In the genomic region with DNA sequence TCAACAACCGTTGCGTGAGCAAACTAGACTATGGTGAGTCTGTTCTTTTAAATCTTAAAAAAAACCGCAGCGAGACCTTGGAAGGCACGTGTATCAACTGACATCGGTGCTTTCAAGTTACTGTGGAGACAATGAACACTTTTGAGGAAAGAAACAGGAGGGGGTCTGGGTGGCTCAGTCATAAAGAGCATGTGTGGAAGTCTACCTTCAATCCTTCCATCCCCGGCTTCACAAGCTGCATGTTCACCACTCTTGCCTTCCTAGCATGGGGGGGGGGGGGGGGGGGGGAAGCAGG, we compare ENCODE assay signal across 30 mouse cellular contexts.
A peak's percentile ranks its signal among the peaks of the same experiment; 100 is the strongest.
DNase-seq lines count a peak whose midpoint lies in the region; ATAC-seq lines count a peak whose summit lies in the region.
"Had no signal": no experiment of that assay in that cellular context is flagged by ENCODE, and none has a peak within 500 bp of the region (broad histone marks: within the 10 kb centered on the region; RNA-seq: fewer than 3 reads in every experiment).

No protein-coding gene starts in this region.

- H3K36me3 ChIP-seq in forebrain, embryonic 10.5 days (replicated peaks), result no peaks in the 10 kb centered on the region
- no peaks in the 10 kb centered on the region for H3K36me3 ChIP-seq in forebrain, embryonic 15.5 days
- no peaks in the 10 kb centered on the region for H3K36me3 ChIP-seq in intestine, embryonic 14.5 days (ENCODE audit: control insufficient read depth, insufficient read depth, low read length)
- no peaks in the 10 kb centered on the region for H3K36me3 ChIP-seq in intestine, embryonic 16.5 days (ENCODE audit: control insufficient read depth, insufficient read depth, low read length)
- H3K36me3 ChIP-seq in embryonic facial prominence, embryonic 11.5 days (replicated peaks; ENCODE audit: control insufficient read depth, insufficient read depth, low read depth, low read length), result no peaks in the 10 kb centered on the region
- no peaks in the 10 kb centered on the region for H3K36me3 ChIP-seq in limb, embryonic 10.5 days
- H3K36me3 ChIP-seq: G1E; hindbrain, embryonic 12.5 days; kidney, embryonic 15.5 days; liver, embryonic 15.5 days had no signal

- 64% methylated on average over 7 of the region's 7 CpGs for WGBS in forebrain, embryonic 10.5 days
- 40% methylated on average over 7 of the region's 7 CpGs for WGBS in forebrain, embryonic 15.5 days
- WGBS in intestine, embryonic 14.5 days, result 36% methylated on average over 7 of the region's 7 CpGs
- 46% methylated on average over 7 of the region's 7 CpGs for WGBS in intestine, embryonic 16.5 days
- WGBS in embryonic facial prominence, embryonic 11.5 days, result 33% methylated on average over 7 of the region's 7 CpGs
- 61% methylated on average over 7 of the region's 7 CpGs for WGBS in limb, embryonic 10.5 days

- H3K9me3 ChIP-seq in forebrain, embryonic 10.5 days, result peaks cover 2% of the 10 kb centered on the region; the same call in 1 of the 2 replicates
- no peaks in the 10 kb centered on the region for H3K9me3 ChIP-seq in forebrain, embryonic 15.5 days
- no peaks in the 10 kb centered on the region for H3K9me3 ChIP-seq in intestine, embryonic 14.5 days (ENCODE audit: control insufficient read depth, low read length)
- no peaks in the 10 kb centered on the region for H3K9me3 ChIP-seq in intestine, embryonic 16.5 days (ENCODE audit: control insufficient read depth, low read length)
- H3K9me3 ChIP-seq in embryonic facial prominence, embryonic 11.5 days (replicated peaks; ENCODE audit: control insufficient read depth, low read length), result no peaks in the 10 kb centered on the region
- H3K9me3 ChIP-seq in limb, embryonic 10.5 days (replicated peaks), result no peaks in the 10 kb centered on the region
- H3K9me3 ChIP-seq: hindbrain, embryonic 12.5 days; kidney, embryonic 15.5 days; liver, embryonic 15.5 days had no signal

- no peak for ATAC-seq in forebrain, embryonic 15.5 days (replicated peaks)
- no peak for ATAC-seq in intestine, embryonic 14.5 days (replicated peaks; ENCODE audit: low FRiP score, low TSS enrichment, low read depth)
- no peak for ATAC-seq in intestine, embryonic 16.5 days
- ATAC-seq in embryonic facial prominence, embryonic 11.5 days (replicated peaks; ENCODE audit: insufficient number of reproducible peaks, low FRiP score, low TSS enrichment, low read depth), result no peak
- ATAC-seq: Patski had no signal

- no peak overlapping the region for H3K9ac ChIP-seq in forebrain, embryonic 15.5 days (replicated peaks)
- no peak overlapping the region for H3K9ac ChIP-seq in intestine, embryonic 14.5 days (ENCODE audit: low read length)
- H3K9ac ChIP-seq in intestine, embryonic 16.5 days (ENCODE audit: low read depth, low read length), result no peak overlapping the region
- no peak overlapping the region for H3K9ac ChIP-seq in embryonic facial prominence, embryonic 11.5 days (replicated peaks; ENCODE audit: low read length)
- H3K9ac ChIP-seq: kidney, embryonic 15.5 days; liver, embryonic 15.5 days; lung, embryonic 14.5 days had no signal

- no peak for DNase-seq in forebrain, embryonic 10.5 days (ENCODE audit: extremely low spot score, low spot score)
- no peak for DNase-seq in intestine, embryonic 14.5 days (ENCODE audit: low spot score)
- DNase-seq in embryonic facial prominence, embryonic 11.5 days (ENCODE audit: low spot score), result no peak
- DNase-seq in limb, embryonic 10.5 days (ENCODE audit: low spot score), result no peak
- DNase-seq in right cerebral cortex, postnatal 4 days, result no peak
- DNase-seq in cerebellum, postnatal 4 days (ENCODE audit: low spot score in 2 of 2), result no peak
- DNase-seq: adrenal gland, postnatal 10 days; cerebellum, adult 8-10 months; cerebellum, postnatal 36 days; embryo, embryonic 11 days; gastrocnemius, adult 2 months; gastrocnemius, postnatal 36 days; heart, adult 18-20 months; heart, postnatal 14 days; kidney, adult 11 months; kidney, postnatal 36 days; left cerebral cortex, postnatal 4 days; lung, embryonic 14.5 days; lung, postnatal 14 days; midbrain, embryonic 14.5 days; right cerebral cortex, adult 18-20 months had no signal

- H3K27me3 ChIP-seq in forebrain, embryonic 10.5 days (ENCODE audit: poor library complexity, severe bottlenecking), result no peaks in the 10 kb centered on the region; the same call in 1 of the 2 replicates
- H3K27me3 ChIP-seq in forebrain, embryonic 15.5 days, result no peaks in the 10 kb centered on the region
- H3K27me3 ChIP-seq in intestine, embryonic 14.5 days (replicated peaks; ENCODE audit: control insufficient read depth, insufficient read depth, low read length), result no peaks in the 10 kb centered on the region
- H3K27me3 ChIP-seq in intestine, embryonic 16.5 days (replicated peaks; ENCODE audit: control insufficient read depth, insufficient read depth, low read length), result no peaks in the 10 kb centered on the region
- no peaks in the 10 kb centered on the region for H3K27me3 ChIP-seq in embryonic facial prominence, embryonic 11.5 days (ENCODE audit: control insufficient read depth, insufficient read depth, low read length)
- no peaks in the 10 kb centered on the region for H3K27me3 ChIP-seq in limb, embryonic 10.5 days (ENCODE audit: low read depth, poor library complexity, severe bottlenecking)
- H3K27me3 ChIP-seq: hindbrain, embryonic 12.5 days; liver, embryonic 15.5 days had no signal

- no peak overlapping the region for H3K4me3 ChIP-seq in forebrain, embryonic 10.5 days
- no peak overlapping the region for H3K4me3 ChIP-seq in forebrain, embryonic 15.5 days
- no peak overlapping the region for H3K4me3 ChIP-seq in intestine, embryonic 14.5 days (ENCODE audit: low read depth, low read length)
- no peak overlapping the region for H3K4me3 ChIP-seq in intestine, embryonic 16.5 days (ENCODE audit: low read length)
- no peak overlapping the region for H3K4me3 ChIP-seq in embryonic facial prominence, embryonic 11.5 days (ENCODE audit: low read depth, low read length)
- no peak overlapping the region for H3K4me3 ChIP-seq in limb, embryonic 10.5 days
- H3K4me3 ChIP-seq: gastrocnemius, adult 2 months; hindbrain, embryonic 12.5 days; kidney, embryonic 15.5 days; layer of hippocampus, adult 2 months; liver, embryonic 15.5 days had no signal

- no peak overlapping the region for H3K4me2 ChIP-seq in forebrain, embryonic 15.5 days (replicated peaks)
- H3K4me2 ChIP-seq in intestine, embryonic 14.5 days (ENCODE audit: low read length), result no peak overlapping the region
- H3K4me2 ChIP-seq in intestine, embryonic 16.5 days (ENCODE audit: low read depth, low read length), result no peak overlapping the region
- H3K4me2 ChIP-seq in embryonic facial prominence, embryonic 11.5 days (ENCODE audit: low read depth, low read length), result no peak overlapping the region
- H3K4me2 ChIP-seq: hindbrain, embryonic 12.5 days; liver, embryonic 15.5 days had no signal

- 0 out of 2 replicates have a peak overlapping the region, but pooled peaks have one; percentile 79 for H3K27ac ChIP-seq in forebrain, embryonic 10.5 days
- H3K27ac ChIP-seq in forebrain, embryonic 15.5 days (replicated peaks), result no peak overlapping the region
- peak overlapping the region; percentile 14; the same call in 1 of the 2 replicates for H3K27ac ChIP-seq in intestine, embryonic 14.5 days (ENCODE audit: low read depth)
- H3K27ac ChIP-seq in intestine, embryonic 16.5 days (ENCODE audit: low read length), result no peak overlapping the region
- H3K27ac ChIP-seq in embryonic facial prominence, embryonic 11.5 days (replicated peaks; ENCODE audit: low read depth, low read length), result 0 out of 2 replicates have a peak overlapping the region, but pooled peaks have one; percentile 13
- peak overlapping the region; percentile 85 for H3K27ac ChIP-seq in limb, embryonic 10.5 days
- H3K27ac ChIP-seq: gastrocnemius, adult 2 months; layer of hippocampus, adult 2 months; liver, embryonic 15.5 days; stomach, postnatal 0 days had no signal

- peaks cover 73% of the 10 kb centered on the region for H3K4me1 ChIP-seq in forebrain, embryonic 10.5 days
- peaks cover 22% of the 10 kb centered on the region for H3K4me1 ChIP-seq in forebrain, embryonic 15.5 days
- peaks cover 59% of the 10 kb centered on the region for H3K4me1 ChIP-seq in intestine, embryonic 14.5 days (replicated peaks; ENCODE audit: control insufficient read depth, insufficient read depth, low read length)
- H3K4me1 ChIP-seq in intestine, embryonic 16.5 days (ENCODE audit: control insufficient read depth, insufficient read depth, low read length), result peaks cover 68% of the 10 kb centered on the region
- peaks cover 16% of the 10 kb centered on the region for H3K4me1 ChIP-seq in embryonic facial prominence, embryonic 11.5 days (ENCODE audit: control insufficient read depth, insufficient read depth, low read length)
- H3K4me1 ChIP-seq in limb, embryonic 10.5 days, result peaks cover 93% of the 10 kb centered on the region
- H3K4me1 ChIP-seq: liver, embryonic 15.5 days had no signal

Comparison
In these comparisons a context has a peak if more than half of its experiments do, and no peak if none do; other contexts are left out.
1. H3K27ac ChIP-seq: peak in forebrain, embryonic 10.5 days (single experiment), intestine, embryonic 14.5 days (single experiment), embryonic facial prominence, embryonic 11.5 days (single experiment) and limb, embryonic 10.5 days (single experiment); none in forebrain, embryonic 15.5 days (single experiment) and intestine, embryonic 16.5 days (single experiment).